Mouse (Mus musculus) lung, postnatal 0 days (tissue): ENCODE measurements at regions not wholly inside any gene's neighbourhood (a gene's known extent, or its start where the extent isn't known, plus 50 kb on each side); places are given as distances from the start of the nearest gene placed in this dataset.

Experiments used
- ATAC-seq: fragments of 200-750 bp; cut with Nextera tagmentation; 2 replicates; pipeline ENCODE4 v1.8.0; 2017; ENCODE audit warnings: moderate library complexity
- DNase-seq: peaks from one replicate; pipeline ENCODE4 v3.0.0-alpha.2; 2016; ENCODE audit warnings: low spot score
- H3K27ac ChIP-seq: fragments of 300-500 bp; sonication (generic); 2 replicates; pipeline ENCODE4 v1.5.1; 2014; ENCODE audit warnings: antibody characterized with exemption, mild to moderate bottlenecking, low read length, mixed read lengths
- H3K27me3 ChIP-seq: fragments of 300-500 bp; sonication (generic); replicated peaks from 2 replicates; pipeline ENCODE4 v1.6.1; 2014; ENCODE audit warnings: low read length, mixed read lengths; ENCODE audit not compliant: insufficient read depth
- H3K36me3 ChIP-seq: fragments of 300-500 bp; sonication (generic); 2 replicates; pipeline ENCODE4 v1.6.1; 2014; ENCODE audit warnings: low read length, mixed read lengths; ENCODE audit not compliant: insufficient read depth
- H3K4me1 ChIP-seq: fragments of 300-500 bp; sonication (generic); 2 replicates; pipeline ENCODE4 v1.6.1; 2014; ENCODE audit warnings: antibody characterized with exemption, low read depth, low read length, mixed read lengths; ENCODE audit not compliant: insufficient read depth
- H3K4me2 ChIP-seq: fragments of 300-500 bp; sonication (generic); replicated peaks from 2 replicates; pipeline ENCODE4 v1.6.1; 2014; ENCODE audit warnings: low read depth, mild to moderate bottlenecking, low read length, moderate library complexity, mixed read lengths
- H3K4me3 ChIP-seq: fragments of 300-500 bp; sonication (generic); 2 replicates; pipeline ENCODE4 v1.5.1; 2014; ENCODE audit warnings: low read depth, low read length
- H3K9ac ChIP-seq: fragments of 300-500 bp; sonication (generic); replicated peaks from 2 replicates; pipeline ENCODE4 v1.6.1; 2014; ENCODE audit warnings: low read depth, mild to moderate bottlenecking
- H3K9me3 ChIP-seq: fragments of 300-500 bp; sonication (generic); 2 replicates; pipeline ENCODE4 v1.6.1; 2016; ENCODE audit warnings: low read length, mixed read lengths
- CTCF ChIP-seq: IDR thresholded peaks from 2 replicates; pipeline ENCODE4 v1.5.1; 2016; ENCODE audit warnings: antibody characterized with exemption, mild to moderate bottlenecking
- EP300 ChIP-seq: IDR thresholded peaks from 2 replicates; pipeline ENCODE4 v1.6.1; 2016; ENCODE audit warnings: antibody characterized with exemption, mild to moderate bottlenecking, control low read depth
- WGBS: fragments of 180-500 bp; shearing (Covaris S2); extraction: QIAGEN DNeasy Blood & Tissue Kit; methylation state at CpG from one replicate; pipeline ENCODE4 v1.1.7; 2014; 5-methylcytosine and 5-hydroxymethylcytosine counted together

DNA sequence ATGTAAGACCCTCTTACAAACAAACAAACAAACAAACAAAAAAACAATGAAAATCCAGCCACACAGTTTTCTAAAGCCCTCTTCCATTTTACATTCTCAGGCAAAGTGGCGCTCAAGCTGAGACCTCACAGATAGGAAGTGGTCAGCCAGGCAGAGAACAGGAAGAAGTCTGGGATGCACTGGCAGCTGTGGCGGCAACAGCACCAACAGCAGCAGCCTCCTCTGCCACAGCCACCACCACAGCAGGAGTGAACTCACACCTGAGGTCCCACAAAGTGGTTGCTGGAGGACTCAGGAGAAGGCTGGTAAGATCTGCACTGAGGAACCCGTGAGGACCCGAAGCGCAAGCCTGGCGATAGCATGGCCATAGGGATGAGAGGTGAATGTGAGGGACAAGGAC, 156.3 kb downstream of the Grm4 start:
- 84% methylated on average over 6 of the region's 6 CpGs for WGBS
- H3K9me3 ChIP-seq: no peaks in the 10 kb centered on the region
- H3K9ac ChIP-seq: no peak overlapping the region
- H3K4me2 ChIP-seq: no peak overlapping the region
- no peaks in the 10 kb centered on the region for H3K27me3 ChIP-seq
- no peaks in the 10 kb centered on the region for H3K36me3 ChIP-seq
- DNase-seq: no peak
- no peak overlapping the region for H3K27ac ChIP-seq
- TF ChIP-seq CTCF (no peak), EP300 (no peak)
- H3K4me3 ChIP-seq: no peak overlapping the region
- ATAC-seq: no peak
- H3K4me1 ChIP-seq: no peaks in the 10 kb centered on the region

DNA sequence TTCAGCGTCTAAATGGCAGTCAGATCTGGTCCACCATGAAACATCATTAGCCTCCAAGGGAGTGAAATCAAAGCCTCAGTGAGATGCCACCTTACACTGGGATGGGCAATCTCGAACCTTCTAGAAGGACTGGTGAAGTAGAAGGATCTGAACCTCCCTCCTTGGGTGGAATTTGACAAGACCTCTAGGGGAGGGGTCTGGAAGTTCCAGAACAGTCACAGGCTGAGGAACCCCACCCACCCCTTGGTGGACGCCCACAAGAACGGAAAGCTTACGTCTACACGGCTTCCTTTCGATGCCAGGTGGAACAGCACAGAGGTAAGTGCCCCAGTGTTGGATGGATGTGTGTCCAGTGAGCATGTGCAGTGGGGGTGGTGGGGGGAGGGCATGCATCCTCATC, 156.9 kb downstream of the Grm4 start:
- no peaks in the 10 kb centered on the region for H3K36me3 ChIP-seq
- no peak overlapping the region for H3K4me2 ChIP-seq
- H3K9me3 ChIP-seq: no peaks in the 10 kb centered on the region
- no peak overlapping the region for H3K4me3 ChIP-seq
- H3K27ac ChIP-seq: no peak overlapping the region
- no peaks in the 10 kb centered on the region for H3K4me1 ChIP-seq
- H3K27me3 ChIP-seq: no peaks in the 10 kb centered on the region
- DNase-seq (no peak), ATAC-seq (no peak)
- no peak for TF ChIP-seq CTCF
- TF ChIP-seq EP300: no peak
- no peak overlapping the region for H3K9ac ChIP-seq
- WGBS: 91% methylated on average over 7 of the region's 7 CpGs

DNA sequence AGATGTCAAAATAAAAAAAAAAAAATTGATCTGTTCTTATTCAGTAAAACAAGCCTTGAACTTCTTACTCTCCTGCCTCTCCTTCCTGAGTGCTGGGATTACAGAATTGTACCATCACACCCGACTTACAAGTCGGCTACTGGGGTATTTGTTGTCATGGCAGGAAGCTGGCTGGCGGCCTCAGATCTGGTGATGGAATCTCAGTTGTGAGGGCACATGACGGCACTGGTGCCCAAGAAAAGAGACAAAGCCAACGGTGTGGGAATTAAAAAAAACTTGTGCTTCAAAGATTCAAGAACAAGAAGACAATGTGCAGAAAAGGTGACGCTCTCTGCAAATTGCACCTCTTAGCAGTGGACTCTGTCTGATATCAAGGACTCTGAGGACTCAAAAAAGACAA, 157.3 kb downstream of the Grm4 start:
- TF ChIP-seq EP300 (no peak), CTCF (no peak)
- no peak for DNase-seq
- Histone ChIP-seq H3K9ac (no peak overlapping the region), H3K4me1 (no peaks in the 10 kb centered on the region), H3K4me2 (no peak overlapping the region), H3K9me3 (no peaks in the 10 kb centered on the region), H3K36me3 (no peaks in the 10 kb centered on the region), H3K27me3 (no peaks in the 10 kb centered on the region), H3K27ac (no peak overlapping the region), H3K4me3 (no peak overlapping the region)
- no peak for ATAC-seq
- 59% methylated on average over 6 of the region's 6 CpGs for WGBS

DNA sequence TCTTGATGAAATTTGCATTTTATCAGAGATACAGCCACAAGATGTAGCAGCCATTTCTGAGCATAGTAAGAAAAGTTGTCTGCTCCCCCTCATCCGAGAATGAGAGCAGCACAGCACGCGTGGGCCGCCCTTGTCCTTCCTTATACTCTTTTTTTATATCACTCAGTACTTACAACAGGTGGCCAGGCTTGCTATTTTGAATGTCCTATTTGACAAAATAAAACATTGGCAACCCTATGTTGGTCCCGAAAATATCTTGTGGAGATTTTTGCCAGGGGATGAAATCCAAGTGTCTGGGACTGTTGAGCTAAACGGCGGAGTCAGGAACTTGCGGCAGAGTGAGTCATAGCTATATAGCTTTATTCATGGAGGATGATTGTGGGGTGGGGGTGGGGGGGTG, 158.0 kb upstream of the Lemd2 start:
- no peak for DNase-seq
- H3K27me3 ChIP-seq: no peaks in the 10 kb centered on the region
- H3K9me3 ChIP-seq: no peaks in the 10 kb centered on the region
- no peaks in the 10 kb centered on the region for H3K36me3 ChIP-seq
- no peak for TF ChIP-seq EP300
- no peak for TF ChIP-seq CTCF
- H3K4me1 ChIP-seq: no peaks in the 10 kb centered on the region
- WGBS: 88% methylated on average over 8 of the region's 8 CpGs
- H3K27ac ChIP-seq: no peak overlapping the region
- H3K9ac ChIP-seq: no peak overlapping the region
- ATAC-seq: no peak
- H3K4me2 ChIP-seq: no peak overlapping the region
- H3K4me3 ChIP-seq: no peak overlapping the region

DNA sequence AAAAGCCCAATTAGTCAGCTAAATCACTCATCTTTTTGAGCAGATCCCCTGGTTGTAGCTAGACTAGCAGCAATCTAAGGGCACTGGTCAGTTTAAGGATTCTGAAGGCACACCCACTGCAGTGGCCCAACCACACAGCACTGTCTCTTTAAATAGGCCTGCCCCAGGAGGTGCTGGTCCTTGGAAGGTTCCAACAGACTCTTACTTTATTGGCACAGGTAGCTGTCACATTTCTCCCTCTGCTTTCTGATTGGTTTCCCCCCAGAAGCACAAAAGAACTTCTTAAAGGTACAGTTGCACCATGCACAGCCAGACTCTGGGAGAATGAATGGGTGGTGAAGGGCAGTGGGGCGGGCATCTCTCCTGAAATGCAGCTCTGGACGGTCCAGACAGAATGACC, 157.1 kb upstream of the Lemd2 start:
- Histone ChIP-seq H3K27ac (no peak overlapping the region), H3K27me3 (no peaks in the 10 kb centered on the region), H3K9me3 (no peaks in the 10 kb centered on the region), H3K36me3 (no peaks in the 10 kb centered on the region), H3K9ac (no peak overlapping the region), H3K4me1 (no peaks in the 10 kb centered on the region), H3K4me3 (no peak overlapping the region), H3K4me2 (no peak overlapping the region)
- ATAC-seq (peak; percentile 26; the same call in 1 of the 2 replicates), DNase-seq (peak; percentile 24)
- WGBS: 82% methylated on average over 2 of the region's 2 CpGs
- no peak for TF ChIP-seq CTCF
- TF ChIP-seq EP300: no peak

DNA sequence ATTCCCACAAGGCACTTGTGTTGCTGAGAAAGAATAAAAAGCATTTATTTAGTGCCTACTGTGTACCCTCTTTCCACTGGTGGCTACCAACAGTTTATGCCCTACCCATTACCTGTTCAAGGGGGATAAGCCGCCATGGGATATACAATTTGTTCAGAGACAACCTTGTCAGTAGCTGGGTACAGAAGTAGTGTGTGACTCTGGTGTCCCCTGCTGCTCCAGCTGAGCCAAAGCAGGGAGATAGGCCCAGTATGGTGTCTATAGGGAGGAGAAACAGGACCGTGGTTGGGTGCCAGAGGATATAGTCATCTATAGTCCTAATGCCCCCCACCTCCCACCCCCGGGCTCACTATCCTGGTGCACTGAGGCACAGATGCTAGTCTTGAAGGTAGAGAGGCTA, 152.6 kb upstream of the Lemd2 start:
- ATAC-seq (no peak), DNase-seq (no peak)
- 89% methylated on average over 3 of the region's 3 CpGs for WGBS
- Histone ChIP-seq H3K4me2 (no peak overlapping the region), H3K9ac (no peak overlapping the region), H3K27ac (no peak overlapping the region), H3K4me3 (no peak overlapping the region), H3K36me3 (no peaks in the 10 kb centered on the region), H3K4me1 (no peaks in the 10 kb centered on the region), H3K9me3 (no peaks in the 10 kb centered on the region), H3K27me3 (no peaks in the 10 kb centered on the region)
- TF ChIP-seq CTCF: peak; percentile 62
- no peak for TF ChIP-seq EP300

DNA sequence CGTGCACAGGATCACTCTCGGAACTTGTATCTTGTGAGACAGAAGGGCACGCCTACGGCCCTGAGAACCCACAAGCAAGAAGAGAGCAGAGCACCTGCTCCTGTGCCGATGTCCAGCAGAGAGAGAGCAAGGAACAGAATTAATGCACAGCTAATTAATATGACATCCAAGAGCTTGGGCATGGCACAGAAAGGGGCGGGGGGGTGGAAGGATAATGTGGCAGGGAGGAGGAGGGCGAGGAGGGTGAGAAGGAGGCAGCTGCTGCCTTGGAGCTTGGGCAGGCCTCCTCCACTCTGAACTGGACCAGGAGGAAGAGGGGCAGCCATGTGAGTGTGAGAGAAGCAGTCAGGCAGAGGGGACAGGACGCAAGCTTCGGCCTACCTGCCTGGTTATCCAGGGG, 151.4 kb upstream of the Lemd2 start:
- Histone ChIP-seq H3K4me1 (no peaks in the 10 kb centered on the region), H3K4me2 (no peak overlapping the region), H3K27ac (no peak overlapping the region), H3K9ac (no peak overlapping the region), H3K27me3 (no peaks in the 10 kb centered on the region), H3K9me3 (no peaks in the 10 kb centered on the region), H3K4me3 (no peak overlapping the region), H3K36me3 (no peaks in the 10 kb centered on the region)
- no peak for TF ChIP-seq CTCF
- no peak for TF ChIP-seq EP300
- DNase-seq (no peak), ATAC-seq (no peak)
- WGBS: 93% methylated on average over 9 of the region's 9 CpGs
